Mouse (Mus musculus) thymus, postnatal 4 days (tissue): ENCODE measurements around the gene Notch3.

Source experiments
- DNase-seq: peaks from one replicate; pipeline ENCODE4 v3.0.0; 2021

The Notch3 gene

GRCm38 (mm10) chr17:32165266-32165802 lies 1.3 kb downstream of the Notch3 start:
- no peak for DNase-seq

- no peak for DNase-seq
Observed at GRCm38 (mm10) chr17:32164780-32165179, 1.9 kb downstream of the Notch3 start.

- DNase-seq: peak; percentile 81
Observed at GRCm38 (mm10) chr17:32163910-32164650, 2.6 kb downstream of the Notch3 start.

- peak; percentile 98 for DNase-seq
Observed at GRCm38 (mm10) chr17:32162112-32162850, 4.4 kb downstream of the Notch3 start.

DNA sequence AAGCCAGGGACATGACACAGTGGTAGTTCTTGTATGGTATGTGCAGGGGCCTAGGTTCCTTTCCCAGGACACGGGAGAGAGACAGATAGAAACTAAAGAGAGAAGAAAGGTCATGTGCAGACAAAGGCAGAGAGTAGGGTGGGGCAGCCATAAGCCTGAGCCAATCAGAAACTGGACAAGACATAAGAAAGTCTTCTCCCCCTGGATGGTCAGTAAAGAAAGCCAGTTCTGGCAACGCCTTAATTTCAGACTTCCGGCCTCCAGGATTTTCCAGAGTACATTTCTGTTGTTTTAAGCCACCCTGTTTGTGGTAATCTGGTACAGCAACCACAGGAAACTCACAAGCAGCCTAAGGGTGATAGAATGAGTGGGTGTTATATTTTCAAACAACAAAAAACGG lies 5.8 kb downstream of the Notch3 start:
- no peak for DNase-seq

GRCm38 (mm10) chr17:32158841-32159240 lies 7.8 kb downstream of the Notch3 start:
- no peak for DNase-seq

DNA sequence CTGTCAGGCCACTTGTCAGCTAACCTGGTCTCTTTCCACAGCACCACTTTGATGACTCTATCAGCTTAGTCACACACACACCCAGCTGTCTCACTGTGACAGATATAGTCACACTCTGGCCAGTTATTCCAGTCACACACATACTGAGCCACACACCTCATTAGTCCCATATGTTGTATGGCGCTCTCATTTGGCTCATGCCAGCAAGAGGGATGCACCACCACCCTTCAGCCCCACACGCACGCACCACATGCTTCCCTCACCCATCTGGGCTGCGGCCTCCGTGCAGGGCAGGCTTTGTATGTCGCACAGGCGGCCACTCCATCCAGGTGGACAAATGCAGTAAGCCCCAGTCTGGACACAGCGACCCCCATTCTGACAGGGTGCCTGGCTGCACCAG lies 19.9 kb downstream of the Notch3 start:
- no peak for DNase-seq

GRCm38 (mm10) chr17:32142907-32143854 lies 23.5 kb downstream of the Notch3 start:
- peak; percentile 90 for DNase-seq

DNA sequence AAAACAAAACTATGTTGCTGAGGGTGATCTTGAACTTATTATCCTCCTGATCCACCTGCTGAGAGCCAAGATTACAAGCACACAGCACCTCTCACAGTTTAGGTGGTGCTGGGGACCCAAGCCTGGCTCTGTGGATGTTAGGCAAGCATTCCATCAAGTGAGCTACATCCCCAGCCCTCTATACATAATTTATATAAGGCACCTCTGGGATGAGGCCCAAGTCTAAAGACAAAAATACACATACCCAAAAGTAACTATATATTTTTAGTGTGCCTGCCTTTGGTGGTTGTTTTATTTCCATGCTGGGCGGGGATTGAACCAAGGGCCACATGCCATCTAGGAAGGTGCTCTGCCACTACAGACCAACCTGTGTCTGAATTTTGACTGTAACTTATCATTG lies 24.4 kb downstream of the Notch3 start:
- DNase-seq: no peak

GRCm38 (mm10) chr17:32133375-32133774 lies 33.3 kb downstream of the Notch3 start:
- no peak for DNase-seq

DNA sequence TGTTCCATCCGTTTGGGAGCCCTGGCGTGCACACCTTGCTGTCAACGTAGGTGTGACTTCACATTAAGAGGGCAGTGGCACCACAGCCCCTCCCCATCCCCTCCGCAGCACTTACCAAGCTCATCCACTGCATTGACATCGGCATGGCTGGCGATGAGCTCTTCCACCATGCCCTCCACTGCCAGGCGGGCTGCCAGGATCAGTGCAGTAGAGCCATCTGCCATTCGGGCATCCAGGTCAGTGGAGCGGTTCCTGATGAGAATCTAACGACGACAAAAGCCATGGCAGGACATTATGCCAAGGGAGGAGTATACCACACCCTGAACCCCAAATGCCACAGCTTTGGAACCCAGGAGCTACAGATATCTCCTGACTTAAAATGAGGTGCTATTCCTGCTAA lies 34.6 kb downstream of the Notch3 start:
- DNase-seq: no peak

GRCm38 (mm10) chr17:32130506-32130905 lies 36.1 kb downstream of the Notch3 start:
- no peak for DNase-seq

DNA sequence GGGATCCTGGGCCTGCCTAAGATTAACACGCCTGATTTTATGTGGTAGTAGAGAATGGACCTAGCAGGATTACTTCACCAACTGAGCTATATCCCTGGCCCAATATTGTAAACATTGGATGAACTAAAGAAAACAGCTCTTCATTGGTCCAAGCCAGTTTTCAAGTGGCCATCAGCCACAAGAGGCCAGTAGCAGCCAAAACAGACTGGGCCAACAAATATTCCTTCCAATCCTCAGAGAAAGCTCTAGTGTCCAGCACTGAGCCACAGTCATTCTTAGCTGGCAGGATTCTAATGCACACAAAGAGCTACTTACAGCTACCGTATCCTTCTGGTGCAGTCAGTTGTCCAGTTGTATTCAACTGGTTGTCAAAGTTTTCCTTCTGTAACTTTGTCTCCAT lies 39.5 kb downstream of the Notch3 start:
- no peak for DNase-seq

DNA sequence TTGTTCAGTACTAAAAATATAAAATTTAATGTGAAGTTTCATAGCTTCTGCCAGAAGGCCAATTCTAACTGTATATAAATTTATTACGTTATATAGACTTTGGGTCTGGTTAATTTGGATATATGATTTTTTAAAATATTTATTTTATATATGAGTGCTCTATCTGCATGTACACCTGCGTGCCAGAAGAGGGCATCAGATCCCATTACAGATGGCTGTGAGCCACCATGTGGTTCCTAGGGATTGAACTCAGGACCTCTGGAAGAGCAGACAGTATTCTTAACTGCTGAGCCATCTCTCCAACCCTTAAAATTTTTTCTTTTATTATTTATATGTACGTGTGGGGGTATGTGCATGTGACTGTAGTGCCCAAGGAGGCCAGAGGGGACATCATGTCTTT lies 41.2 kb downstream of the Notch3 start:
- DNase-seq: no peak

- DNase-seq: no peak
Observed at GRCm38 (mm10) chr17:32123545-32123944, 43.1 kb downstream of the Notch3 start.

DNA sequence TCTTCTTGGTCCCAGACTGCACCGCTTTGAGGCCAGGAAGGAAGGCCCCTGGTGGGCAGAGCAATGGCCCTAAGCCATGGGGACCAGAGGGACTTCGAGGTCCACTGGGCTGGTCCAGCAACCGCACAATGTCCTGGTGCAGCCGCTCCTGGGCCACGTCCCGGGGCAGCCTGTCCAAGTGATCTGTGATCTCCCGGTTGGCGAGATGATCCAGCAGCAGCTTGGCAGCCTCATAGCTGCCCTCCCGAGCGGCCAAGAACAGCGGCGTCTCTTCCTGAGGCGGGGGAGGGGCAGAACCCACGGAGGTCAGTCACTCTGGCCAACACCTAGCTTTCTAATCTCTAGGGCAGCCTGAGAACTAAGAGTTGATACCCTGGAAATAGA lies 44.1 kb downstream of the Notch3 start:
- DNase-seq: no peak

DNA sequence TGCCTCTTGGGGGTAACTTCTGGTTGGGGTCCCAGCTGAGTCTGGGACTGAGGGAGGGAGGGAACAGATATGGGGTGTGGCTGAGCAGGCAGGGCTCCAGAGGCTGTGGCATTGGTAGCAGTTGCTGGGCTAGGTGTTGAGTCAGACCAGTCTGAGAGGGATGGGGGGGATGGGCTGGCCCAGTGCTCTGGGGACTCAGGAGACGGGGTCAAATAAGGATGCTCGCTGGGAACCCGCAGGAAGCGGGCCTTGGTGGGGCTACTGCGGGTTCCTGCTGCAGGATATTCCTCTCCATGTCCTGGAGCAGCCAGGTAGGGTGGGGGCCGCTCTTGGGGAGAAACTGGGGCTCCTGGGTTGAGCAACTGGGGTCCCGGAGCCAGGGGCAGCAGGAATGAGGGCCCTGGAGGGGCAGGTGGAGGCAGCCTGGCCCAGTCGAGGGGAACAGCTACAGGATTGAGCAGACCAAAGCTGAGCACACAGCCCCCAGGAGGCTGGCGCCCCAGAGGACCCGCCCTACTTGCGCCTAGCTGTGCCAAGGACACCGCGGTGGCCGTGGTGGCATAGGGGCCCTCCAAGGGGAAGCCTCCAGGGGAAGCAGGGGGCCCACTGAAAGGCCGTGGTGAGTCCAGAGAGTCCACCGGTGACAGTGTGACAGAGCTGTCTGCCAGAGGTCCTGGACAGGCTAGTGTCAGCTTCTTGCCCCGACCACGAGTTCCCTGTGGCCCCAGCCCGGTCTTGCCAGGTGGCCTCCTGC lies 44.6 kb downstream of the Notch3 start:
- DNase-seq: no peak

GRCm38 (mm10) chr17:32120771-32121532 lies 45.7 kb downstream of the Notch3 start:
- no peak for DNase-seq

DNA sequence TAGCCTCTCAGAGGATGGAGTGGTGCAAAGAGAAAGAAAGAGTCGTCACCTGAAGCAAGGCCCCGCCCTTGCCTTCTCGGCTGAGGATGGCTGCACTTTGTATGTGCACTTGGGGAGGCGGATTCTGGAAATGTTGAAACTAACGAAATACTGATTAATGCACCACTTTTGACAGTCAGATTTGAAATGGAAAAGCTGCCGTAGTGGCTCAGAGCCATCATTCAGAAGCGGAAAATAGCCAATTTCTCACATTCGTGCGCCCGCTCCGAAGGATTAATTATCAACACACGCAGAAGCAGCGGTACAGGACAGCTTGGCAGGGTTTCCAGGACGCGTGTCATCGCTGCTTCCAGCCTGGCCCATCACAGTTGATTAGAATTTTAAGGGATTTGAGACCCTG lies 47.5 kb downstream of the Notch3 start:
- DNase-seq: no peak

DNA sequence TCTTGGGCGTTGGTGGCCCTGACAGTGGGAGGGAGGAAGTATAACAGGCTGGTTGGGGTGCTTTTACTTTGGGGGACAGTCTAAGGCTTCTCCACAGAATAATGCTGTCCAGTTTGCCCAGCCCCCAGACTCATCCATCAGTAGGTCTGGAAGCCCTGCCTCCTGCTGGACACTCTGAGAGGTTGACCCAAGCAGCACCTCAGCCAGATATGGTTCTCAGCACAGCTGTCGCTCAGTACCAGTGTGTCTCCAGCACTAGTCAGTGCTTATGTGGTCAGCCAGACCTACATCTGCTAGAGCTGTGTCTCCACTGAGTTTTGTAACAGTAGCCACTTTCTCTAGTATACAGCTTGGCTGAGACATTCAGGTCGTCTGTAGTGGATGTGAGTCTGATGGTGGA lies 48.2 kb downstream of the Notch3 start:
- no peak for DNase-seq

- DNase-seq: peak; percentile 77
Observed at GRCm38 (mm10) chr17:32117872-32118421, 48.7 kb downstream of the Notch3 start.
